Mouse (Mus musculus) limb, embryonic 14.5 days (tissue): ENCODE measurements around the gene Extl1. TPM values are rescaled to one million over a fixed set of nuclear protein-coding genes. Genes with fewer than 3 reads are reported as not detected.

Source experiments
- ATAC-seq: fragments of 200-750 bp; cut with Nextera tagmentation; 2 replicates; pipeline ENCODE4 v1.8.0; 2017; ENCODE audit warnings: low read depth, moderate number of reproducible peaks, moderate TSS enrichment; ENCODE audit not compliant: low FRiP score
- DNase-seq: peaks from one replicate; pipeline ENCODE4 v3.0.0-alpha.2; 2015; ENCODE audit warnings: low spot score
- H3K27ac ChIP-seq: fragments of 300-500 bp; sonication (generic); replicated peaks from 2 replicates; pipeline ENCODE4 v1.5.1; 2014; ENCODE audit warnings: low read depth, mild to moderate bottlenecking, low read length, moderate library complexity, mixed read lengths
- H3K27me3 ChIP-seq: fragments of 300-500 bp; sonication (generic); 2 replicates; pipeline ENCODE4 v1.6.1; 2014; ENCODE audit warnings: low read length, mixed read lengths; ENCODE audit not compliant: control insufficient read depth, insufficient read depth
- H3K36me3 ChIP-seq: fragments of 300-500 bp; sonication (generic); 2 replicates; pipeline ENCODE4 v1.6.1; 2014; ENCODE audit warnings: mild to moderate bottlenecking, low read length, moderate library complexity, mixed read lengths; ENCODE audit not compliant: control insufficient read depth, insufficient read depth
- H3K4me1 ChIP-seq: fragments of 300-500 bp; sonication (generic); 2 replicates; pipeline ENCODE4 v1.6.1; 2014; ENCODE audit warnings: antibody characterized with exemption, low read length, mixed read lengths; ENCODE audit not compliant: control insufficient read depth, insufficient read depth
- H3K4me2 ChIP-seq: fragments of 300-500 bp; sonication (generic); replicated peaks from 2 replicates; pipeline ENCODE4 v1.6.1; 2014; ENCODE audit warnings: low read depth, mild to moderate bottlenecking, low read length, moderate library complexity; ENCODE audit not compliant: severe bottlenecking
- H3K4me3 ChIP-seq: fragments of 300-500 bp; sonication (generic); replicated peaks from 2 replicates; pipeline ENCODE4 v1.5.1; 2014; ENCODE audit warnings: low read length
- H3K9ac ChIP-seq: fragments of 300-500 bp; sonication (generic); 2 replicates; pipeline ENCODE4 v1.6.1; 2014; ENCODE audit warnings: mild to moderate bottlenecking, low read depth, low read length, moderate library complexity; ENCODE audit not compliant: severe bottlenecking
- H3K9me3 ChIP-seq: fragments of 300-500 bp; sonication (generic); 2 replicates; pipeline ENCODE4 v1.6.1; 2016; ENCODE audit warnings: low read length; ENCODE audit not compliant: control insufficient read depth
- POLR2A ChIP-seq: fragments of 200-500 bp; IDR thresholded peaks from 2 replicates; pipeline ENCODE4 v1.8.0; 2012; ENCODE audit warnings: inconsistent platforms, mild to moderate bottlenecking, moderate library complexity, borderline replicate concordance; ENCODE audit not compliant: insufficient read depth, insufficient read length; ENCODE audit errors: extremely low read depth
- WGBS: fragments of 180-500 bp; shearing (Covaris S2); extraction: QIAGEN DNeasy Blood & Tissue Kit; methylation state at CpG from one replicate; pipeline ENCODE4 v1.1.7; 2014; 5-methylcytosine and 5-hydroxymethylcytosine counted together
- polyA plus RNA-seq, 2 experiments: library from polyadenylated mRNA; depleted of rRNA in 1 of 2; stranded (reverse) in 1 of 2; unstranded in 1 of 2; fragments of >200 nt; fragmentation: Nextera tagmentation in 1 of 2; extraction: Ambion mirVana in 1 of 2; gene quantifications; 2 replicates each; pipeline versions ENCODE4 v1.2.1 to v1.2.3; 2012 to 2014

The Extl1 gene
- polyA plus RNA-seq, 2 experiments, result 7.2 to 10.0 TPM

GRCm38 (mm10) chr4:134330281-134330680 is 53.4 kb downstream of the Extl1 start:
- H3K9ac ChIP-seq, result no peak overlapping the region
- no peaks in the 10 kb centered on the region for H3K9me3 ChIP-seq
- no peak overlapping the region for H3K27ac ChIP-seq
- ATAC-seq (no peak), DNase-seq (no peak)
- WGBS, result 67% methylated on average over 5 of the region's 5 CpGs
- H3K27me3 ChIP-seq, result no peaks in the 10 kb centered on the region
- no peaks in the 10 kb centered on the region for H3K36me3 ChIP-seq
- no peak overlapping the region for H3K4me3 ChIP-seq
- no peaks in the 10 kb centered on the region for H3K4me1 ChIP-seq
- TF ChIP-seq POLR2A, result no peak
- no peak overlapping the region for H3K4me2 ChIP-seq

GRCm38 (mm10) chr4:134328832-134329231 is 54.8 kb downstream of the Extl1 start:
- TF ChIP-seq POLR2A, result no peak
- H3K27me3 ChIP-seq, result no peaks in the 10 kb centered on the region
- no peak overlapping the region for H3K4me2 ChIP-seq
- H3K36me3 ChIP-seq, result no peaks in the 10 kb centered on the region
- ATAC-seq (no peak), DNase-seq (no peak)
- no peak overlapping the region for H3K4me3 ChIP-seq
- no peaks in the 10 kb centered on the region for H3K4me1 ChIP-seq
- H3K9ac ChIP-seq, result no peak overlapping the region
- 87% methylated on average over 8 of the region's 8 CpGs for WGBS
- no peaks in the 10 kb centered on the region for H3K9me3 ChIP-seq
- H3K27ac ChIP-seq, result no peak overlapping the region

- H3K4me1 ChIP-seq, result no peaks in the 10 kb centered on the region
- H3K36me3 ChIP-seq, result no peaks in the 10 kb centered on the region
- no peaks in the 10 kb centered on the region for H3K27me3 ChIP-seq
- ATAC-seq (no peak), DNase-seq (no peak)
- H3K9ac ChIP-seq, result no peak overlapping the region
- no peak for TF ChIP-seq POLR2A
- WGBS, result 51% methylated on average over 8 of the region's 8 CpGs
- H3K4me2 ChIP-seq, result no peak overlapping the region
- no peak overlapping the region for H3K4me3 ChIP-seq
- no peak overlapping the region for H3K27ac ChIP-seq
- H3K9me3 ChIP-seq, result no peaks in the 10 kb centered on the region
Measured at GRCm38 (mm10) chr4:134328151-134328550, 55.5 kb downstream of the Extl1 start.

GRCm38 (mm10) chr4:134326859-134327530 is 56.7 kb downstream of the Extl1 start:
- H3K36me3 ChIP-seq, result no peaks in the 10 kb centered on the region
- H3K4me1 ChIP-seq, result no peaks in the 10 kb centered on the region
- no peaks in the 10 kb centered on the region for H3K27me3 ChIP-seq
- H3K27ac ChIP-seq, result no peak overlapping the region
- H3K4me3 ChIP-seq, result no peak overlapping the region
- no peak overlapping the region for H3K9ac ChIP-seq
- no peak for TF ChIP-seq POLR2A
- 68% methylated on average over 5 of the region's 5 CpGs for WGBS
- no peaks in the 10 kb centered on the region for H3K9me3 ChIP-seq
- no peak overlapping the region for H3K4me2 ChIP-seq
- no peak for ATAC-seq
- no peak for DNase-seq

- no peak overlapping the region for H3K27ac ChIP-seq
- DNase-seq, result no peak
- TF ChIP-seq POLR2A, result no peak
- H3K4me3 ChIP-seq, result no peak overlapping the region
- H3K36me3 ChIP-seq, result no peaks in the 10 kb centered on the region
- no peaks in the 10 kb centered on the region for H3K4me1 ChIP-seq
- WGBS, result 73% methylated on average over 5 of the region's 5 CpGs
- H3K9me3 ChIP-seq, result no peaks in the 10 kb centered on the region
- H3K27me3 ChIP-seq, result no peaks in the 10 kb centered on the region
- no peak overlapping the region for H3K9ac ChIP-seq
- H3K4me2 ChIP-seq, result no peak overlapping the region
- no peak for ATAC-seq
Measured at GRCm38 (mm10) chr4:134324655-134325054, 59.0 kb downstream of the Extl1 start.
